Mouse (Mus musculus) liver (tissue): ENCODE data around the gene Cdh5.
"Not testable (repeated sequence)": the region's sequence is repeated elsewhere in the genome, so short reads cannot be mapped to it uniquely, and the experiment has no call there.

ENCODE experiments used
- DNase-seq: peaks from one replicate; pipeline ENCODE4 v3.0.0-alpha.2; 2020; ENCODE audit warnings: mixed read lengths

The Cdh5 gene

DNA sequence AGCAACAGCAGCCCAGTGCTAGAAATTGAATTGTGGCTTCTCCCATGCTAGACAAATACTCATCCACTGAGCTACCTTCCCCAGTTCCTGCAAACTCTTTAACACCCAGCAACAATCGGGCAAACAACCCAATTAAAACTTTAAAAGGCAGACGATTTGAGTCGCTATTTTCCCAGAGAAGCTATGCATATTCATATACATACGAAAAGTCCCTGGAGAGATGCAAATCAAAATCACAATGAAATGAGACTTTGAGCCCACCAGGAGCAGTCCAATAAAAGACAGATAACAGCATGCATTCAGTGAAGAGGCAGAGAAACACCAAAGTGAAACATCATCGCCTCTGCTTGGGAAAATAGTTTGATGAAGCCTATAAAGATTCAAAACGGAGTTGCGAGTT, 8.1 kb upstream of the Cdh5 start:
- no peak for DNase-seq

DNA sequence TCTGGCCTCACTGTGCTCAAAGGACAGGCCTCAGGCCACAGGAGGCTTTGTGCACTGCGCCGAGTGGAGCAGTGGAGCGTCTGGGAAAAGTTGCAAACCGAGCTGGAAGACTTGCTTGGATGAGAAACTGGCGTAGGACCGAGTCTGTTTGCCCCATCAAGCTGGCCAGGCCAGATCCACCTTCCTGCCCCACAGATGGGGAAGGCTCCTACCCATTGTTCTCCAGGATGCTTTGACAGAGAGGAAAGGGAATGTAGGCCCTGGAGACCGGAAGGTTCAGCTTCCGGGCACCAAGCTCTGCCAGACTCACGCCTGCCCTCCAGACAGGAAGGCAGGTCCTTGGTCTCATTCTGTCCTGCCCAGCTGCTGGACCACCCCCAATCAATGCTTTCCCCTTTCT, 5.8 kb upstream of the Cdh5 start:
- peak; percentile 7 for DNase-seq

DNA sequence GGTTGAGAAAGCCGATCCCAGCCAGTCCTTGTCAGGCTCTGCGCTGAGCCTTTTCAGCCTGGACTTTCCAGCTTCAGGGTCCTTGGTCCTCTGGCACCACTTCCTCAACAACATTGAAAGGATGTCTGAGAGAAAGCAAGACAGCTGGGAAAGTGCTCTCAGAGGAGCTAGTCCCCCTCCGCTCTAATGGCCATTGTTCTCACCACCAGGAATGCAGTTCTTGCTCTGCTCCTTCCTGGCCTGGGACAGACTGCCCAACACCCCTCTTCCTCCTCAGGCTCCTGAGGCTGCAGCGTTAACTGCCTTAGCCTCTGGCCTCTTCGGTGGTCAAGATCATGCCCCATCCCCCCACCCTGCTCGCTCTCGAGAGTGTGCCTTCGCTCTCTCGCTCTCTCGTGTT, 4.8 kb upstream of the Cdh5 start:
- no peak for DNase-seq

DNA sequence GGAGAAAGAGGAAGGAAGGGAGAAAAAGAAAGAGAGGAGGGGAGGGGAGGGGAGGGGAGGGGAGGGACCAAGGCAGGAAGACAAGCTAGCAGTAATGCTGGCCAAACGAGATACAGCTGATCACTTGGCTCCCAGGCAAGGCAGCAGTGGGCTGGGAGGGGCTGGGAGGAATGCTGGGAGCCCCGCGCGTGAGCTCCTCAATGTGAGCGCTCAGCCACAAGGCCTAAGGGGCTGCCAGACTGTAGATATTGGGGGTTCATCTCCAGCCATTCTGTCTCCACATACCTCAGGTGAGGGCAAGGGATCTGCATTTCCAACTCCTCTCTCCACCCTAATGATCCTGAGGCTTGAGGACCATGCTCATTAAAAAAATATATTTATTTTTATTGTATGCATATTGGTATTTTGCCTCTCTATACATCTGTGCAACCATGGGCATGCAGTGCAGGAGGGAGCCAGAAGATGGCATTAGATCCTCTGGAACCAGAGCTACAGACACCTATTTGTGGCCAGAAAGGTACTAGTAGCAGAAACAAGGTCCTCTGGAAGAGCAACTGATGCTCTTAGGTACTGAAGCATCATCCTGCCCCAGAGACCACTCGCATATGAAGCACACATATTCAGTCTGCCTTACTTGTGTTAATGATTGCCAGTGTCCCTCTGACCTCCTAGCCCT, 2.6 kb upstream of the Cdh5 start:
- DNase-seq, result peak; percentile 35

DNA sequence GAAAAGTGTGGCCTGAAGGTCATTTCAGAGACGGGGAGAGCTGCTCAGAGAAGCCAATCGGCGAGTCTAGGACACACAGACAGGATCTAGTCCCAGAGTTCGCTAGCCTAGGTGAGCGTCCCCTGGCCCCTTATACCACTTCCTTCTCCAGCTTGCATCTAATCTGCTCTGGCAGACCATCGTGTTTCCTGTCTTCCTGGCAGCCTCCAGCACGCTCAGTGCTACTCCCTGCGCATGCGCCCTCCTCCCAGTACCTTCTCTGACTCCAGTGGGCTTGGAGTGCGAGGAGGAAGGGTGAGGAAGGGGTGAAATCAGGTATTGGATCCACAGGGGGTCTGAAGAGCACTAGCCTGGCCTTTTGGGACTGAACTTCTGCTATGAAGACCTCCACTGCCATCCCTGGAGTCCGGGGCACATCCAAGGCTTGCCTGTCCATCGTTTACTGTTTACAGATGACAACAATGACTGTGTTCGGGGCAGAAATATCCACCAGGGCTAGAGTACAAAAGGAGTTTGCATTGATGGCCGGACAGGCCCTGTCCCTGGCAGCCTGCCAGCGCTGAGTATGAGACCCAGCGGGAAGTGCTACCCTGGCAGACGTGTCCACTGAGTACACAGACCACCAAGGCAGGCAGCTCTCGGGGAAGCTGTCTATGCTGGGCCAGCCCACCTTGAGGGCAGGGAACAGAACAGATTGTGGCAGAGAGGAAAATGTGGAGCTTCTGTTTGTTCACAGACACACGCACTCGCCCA, 1.9 kb upstream of the Cdh5 start:
- DNase-seq, result peak; percentile 59

DNA sequence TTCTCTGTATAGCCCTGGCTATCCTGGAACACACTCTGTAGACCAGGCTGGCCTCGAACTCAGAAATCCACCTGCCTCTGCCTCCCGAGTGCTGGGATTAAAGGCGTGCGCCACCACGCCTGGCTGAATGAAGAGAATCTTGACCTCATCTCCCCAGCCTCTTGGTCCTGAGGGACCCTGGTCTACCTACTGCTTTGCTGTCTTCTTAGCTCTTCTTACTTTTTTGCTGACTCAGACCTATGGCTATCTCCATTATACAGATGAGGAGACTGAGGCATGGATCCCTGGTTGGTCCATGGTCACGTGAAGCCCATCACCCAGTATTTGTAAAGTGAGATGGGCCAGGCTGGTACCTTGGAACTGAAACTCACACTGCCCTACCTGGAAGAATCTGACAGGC, 701 bp upstream of the Cdh5 start:
- DNase-seq, result not testable (repeated sequence)

DNA sequence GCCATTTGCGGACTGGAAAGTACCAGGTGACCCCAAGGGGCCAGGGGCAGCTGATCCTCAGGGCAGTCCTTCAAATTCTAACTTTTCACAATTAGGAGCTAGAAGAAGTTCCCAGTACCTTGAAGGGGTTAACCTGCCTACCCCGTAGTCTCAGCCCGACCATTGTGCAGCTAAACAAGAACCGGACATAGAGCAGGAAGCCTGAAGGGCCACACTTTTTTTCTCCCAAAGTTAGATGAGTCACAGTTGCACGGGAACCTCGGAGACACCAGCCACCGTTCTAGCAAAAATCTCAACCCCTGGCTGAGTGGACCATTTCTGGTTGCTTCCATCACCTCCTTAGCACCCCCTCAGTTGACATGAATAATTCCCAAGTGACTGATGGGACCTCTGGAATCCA, 2.0 kb downstream of the Cdh5 start:
- no peak for DNase-seq

DNA sequence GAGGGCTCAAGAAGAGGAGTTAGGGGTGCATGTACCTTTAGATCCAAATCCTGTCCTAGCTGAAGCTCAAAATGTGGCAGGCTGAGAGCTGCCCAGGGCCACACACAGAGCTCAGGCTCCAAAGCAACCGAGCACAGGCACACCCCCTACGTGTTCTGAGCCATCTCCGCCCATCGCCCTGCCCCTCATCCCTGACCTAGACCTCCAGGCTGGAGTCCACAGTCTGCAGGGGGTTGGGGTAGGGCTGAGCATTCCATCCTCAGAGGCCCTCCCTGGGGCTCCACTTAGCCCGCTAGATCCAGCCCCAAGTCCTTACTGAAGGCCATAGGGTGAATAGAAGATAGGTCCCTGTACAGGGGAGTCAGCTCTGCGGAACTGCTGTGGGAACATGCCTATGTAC, 4.3 kb downstream of the Cdh5 start:
- DNase-seq, result peak; percentile 6

DNA sequence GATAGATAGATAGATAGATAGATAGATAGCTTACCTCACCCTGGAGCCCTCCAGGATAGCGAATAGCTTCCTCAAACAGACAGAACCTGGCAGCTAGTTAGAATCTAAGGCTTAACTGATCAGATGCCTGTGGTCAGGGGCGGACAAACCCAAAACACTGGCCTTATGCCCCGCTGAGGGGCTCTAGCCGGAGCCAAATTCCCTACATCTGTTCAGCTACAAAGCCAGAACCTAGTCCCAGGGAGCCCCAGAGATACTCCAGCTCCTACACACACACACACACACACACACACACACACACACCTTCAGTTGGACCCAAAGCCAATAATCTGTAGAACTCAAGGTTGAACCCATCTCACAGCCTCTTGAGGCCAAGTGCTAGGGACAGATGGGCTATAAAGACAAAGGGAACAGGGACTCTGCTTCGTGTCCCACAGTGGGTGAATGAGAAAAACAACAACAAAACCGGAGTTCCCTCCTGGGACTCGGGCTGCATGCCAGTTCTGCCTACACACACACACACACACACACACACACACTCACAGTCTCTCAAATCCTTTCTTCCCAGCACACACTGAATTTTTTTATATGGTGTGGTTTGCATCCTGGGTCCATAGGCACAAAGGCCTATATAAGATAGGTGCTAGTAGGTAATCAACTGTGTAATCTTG, 5.0 kb downstream of the Cdh5 start:
- DNase-seq, result no peak

DNA sequence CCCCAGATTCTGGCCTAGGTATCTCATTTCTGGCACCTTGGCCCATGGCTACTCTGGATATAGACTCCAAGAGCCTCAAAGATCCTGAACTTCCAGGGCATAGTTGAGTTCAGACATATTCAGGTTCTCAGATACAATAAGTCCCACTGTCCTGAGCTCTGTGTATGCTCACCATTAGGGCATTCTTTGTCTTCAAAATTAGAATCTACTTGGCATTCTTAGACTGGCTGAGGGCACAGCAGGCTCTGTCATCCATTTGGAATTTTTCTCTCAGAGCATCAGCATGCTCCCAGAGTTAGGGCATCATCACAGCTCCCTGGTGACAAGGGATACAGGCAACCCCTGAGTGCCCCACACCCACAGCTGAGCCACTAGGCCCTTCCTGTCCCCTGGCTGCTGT, 5.7 kb downstream of the Cdh5 start:
- DNase-seq, result no peak

DNA sequence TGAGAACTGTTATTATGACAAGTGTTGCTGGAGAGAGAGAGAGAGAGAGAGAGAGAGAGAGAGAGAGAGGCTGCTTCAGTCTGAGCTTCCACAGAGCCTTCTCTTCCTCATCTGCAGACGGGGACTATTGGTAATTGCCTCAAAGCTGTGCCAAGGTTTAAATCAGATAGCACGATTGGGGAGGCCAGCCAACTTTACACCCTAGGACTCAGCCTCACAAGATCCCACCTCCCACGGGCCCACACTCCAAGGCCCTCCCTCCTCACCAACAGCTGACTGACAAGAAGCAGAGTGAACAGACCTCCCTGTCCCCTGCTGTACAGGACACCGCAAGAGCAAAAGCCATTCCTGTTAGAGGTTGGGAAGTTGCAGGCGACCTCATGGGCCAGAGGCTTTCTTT, 6.6 kb downstream of the Cdh5 start:
- DNase-seq, result no peak

DNA sequence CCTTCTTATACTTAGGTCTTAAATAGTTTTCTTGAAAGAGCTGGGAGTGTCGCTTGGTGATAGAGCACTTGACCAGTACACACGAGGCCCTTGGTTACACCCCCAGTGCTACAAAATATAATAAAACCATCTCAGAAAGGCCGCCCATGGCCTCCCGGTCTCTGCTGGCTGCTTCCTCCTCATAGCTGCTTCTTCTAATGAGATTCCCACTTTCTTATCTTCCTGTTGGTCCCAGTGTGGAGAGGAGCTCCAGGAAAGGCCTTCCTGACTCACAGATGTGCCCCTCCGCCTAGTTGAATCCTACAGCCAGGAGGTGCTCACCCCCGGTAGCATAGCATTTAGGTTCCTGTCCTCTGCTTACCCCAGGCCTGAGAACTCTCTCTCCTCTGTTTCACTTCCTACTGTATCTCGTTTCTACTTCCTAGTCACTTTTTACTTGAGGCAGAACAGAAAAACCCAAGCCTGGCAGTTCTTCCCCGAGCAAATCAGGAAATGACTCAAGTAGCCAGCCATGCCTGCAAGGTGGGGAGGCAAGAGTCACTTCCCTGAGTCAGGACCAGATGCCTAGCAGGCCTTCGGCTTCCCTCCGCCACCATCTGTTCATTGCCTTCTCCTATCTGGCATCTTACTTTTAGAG, 9.2 kb downstream of the Cdh5 start:
- no peak for DNase-seq

DNA sequence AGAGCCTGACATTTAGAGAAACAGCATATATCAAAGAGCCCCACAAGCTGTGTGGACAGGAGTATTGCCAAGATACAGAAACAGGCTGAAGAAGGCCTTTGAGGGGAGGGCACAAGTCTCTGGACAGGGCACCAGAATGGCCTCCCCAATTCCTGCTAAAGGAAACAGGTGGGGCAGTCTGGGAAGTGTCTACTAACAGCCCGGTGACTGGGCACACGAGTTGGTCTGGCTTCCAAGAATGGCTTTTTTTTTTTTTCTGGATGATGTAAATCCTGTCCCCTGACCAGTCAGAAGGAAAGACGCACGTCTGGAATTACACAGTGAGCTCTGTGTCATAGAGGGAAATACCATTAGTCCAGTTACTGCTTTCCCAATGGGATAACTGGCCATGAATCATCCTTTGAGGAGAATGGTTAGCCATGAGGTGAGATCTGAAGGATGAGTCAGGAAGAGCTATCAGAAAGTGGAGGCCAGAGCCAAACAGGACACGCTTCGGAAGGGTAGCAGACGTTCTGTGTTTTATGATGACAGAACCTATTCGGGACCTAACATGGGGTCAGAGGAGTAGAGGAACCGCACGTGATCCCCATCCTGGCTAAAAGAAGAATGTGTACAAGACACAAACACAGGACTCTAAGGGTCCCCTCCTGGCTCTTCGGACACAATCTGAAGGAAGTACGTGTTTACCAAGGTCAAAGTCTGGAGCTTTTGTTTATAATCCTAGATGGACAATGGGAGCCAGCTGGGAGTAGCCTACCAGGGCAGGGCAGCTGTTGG, 20.4 kb downstream of the Cdh5 start:
- DNase-seq, result no peak

DNA sequence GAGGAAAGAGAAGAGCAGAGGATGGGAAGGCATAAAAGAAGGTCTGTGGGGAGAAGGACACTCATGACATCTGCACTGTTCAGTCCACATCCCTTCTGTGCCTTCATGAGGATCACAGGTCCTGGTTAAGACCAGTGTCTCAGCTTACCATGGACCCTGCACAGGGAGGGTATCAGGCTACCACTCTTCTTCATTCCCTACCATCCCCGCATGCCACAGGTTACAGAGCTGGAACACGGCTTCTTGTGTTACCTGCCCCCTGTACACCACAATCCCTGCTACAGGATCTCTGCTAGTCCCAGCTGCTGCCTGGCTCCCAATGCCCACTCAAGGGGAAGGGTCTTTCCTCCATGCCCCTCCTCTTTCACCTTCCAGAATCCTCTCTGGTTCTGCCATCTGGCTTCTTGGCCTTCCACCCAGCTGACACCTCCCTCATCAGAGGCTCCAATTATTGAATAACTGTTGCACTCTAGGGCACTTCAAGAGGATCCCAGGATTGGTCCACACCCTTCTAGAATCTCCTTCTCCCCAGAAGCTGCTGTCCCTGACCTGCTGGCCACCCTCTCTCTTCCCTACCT, 21.7 kb downstream of the Cdh5 start:
- no peak for DNase-seq

DNA sequence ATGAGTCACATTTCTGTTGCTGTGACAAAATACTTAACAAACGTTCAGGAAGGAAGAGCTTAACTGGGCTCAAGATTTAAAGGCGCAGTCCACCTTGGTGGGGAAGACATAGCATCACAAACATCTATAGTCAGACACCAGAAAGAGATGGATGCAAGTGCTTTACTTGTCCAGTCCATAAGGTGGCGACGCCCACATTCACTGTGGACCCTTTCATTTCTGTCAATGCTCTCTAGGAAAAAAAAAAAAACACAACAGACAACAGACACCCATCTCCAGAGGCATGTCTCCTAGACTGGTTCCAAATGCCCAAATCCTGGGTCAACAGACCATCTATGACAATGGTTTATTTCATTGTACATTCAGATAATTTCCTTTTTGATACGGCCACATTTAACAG, 23.1 kb downstream of the Cdh5 start:
- no peak for DNase-seq

DNA sequence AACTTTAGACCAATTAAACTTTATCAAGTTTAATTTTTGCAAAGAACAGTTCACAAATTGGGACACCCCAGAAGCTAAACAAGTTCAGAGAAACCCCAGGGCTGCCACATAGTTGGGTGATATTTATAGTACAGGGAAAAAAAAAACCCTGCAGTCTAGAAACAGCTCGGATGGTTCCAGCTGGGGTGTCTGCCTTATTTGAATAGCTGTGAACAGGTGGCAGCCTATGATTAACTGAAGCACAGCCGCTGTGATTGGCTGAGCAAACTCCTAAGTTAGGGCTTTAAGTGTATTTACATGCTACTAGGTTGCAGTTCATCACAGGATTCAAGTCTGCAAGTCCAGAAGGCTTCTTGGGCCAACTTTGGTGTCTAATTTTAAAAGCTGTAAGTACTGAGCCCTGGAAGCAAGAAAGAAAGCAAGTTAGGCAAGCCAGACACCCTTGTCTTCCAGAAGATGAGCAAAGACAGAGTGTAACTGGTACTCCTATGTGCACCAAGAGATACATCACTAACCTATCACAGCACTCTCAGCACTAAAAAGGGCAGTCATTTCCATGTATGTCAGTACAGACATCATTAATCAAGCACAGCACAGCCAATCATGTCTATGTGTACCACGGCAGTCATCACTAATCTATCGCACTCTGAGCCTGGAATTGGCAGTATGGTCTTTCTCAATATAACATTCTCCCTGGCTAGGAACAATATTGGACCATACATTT, 25.9 kb downstream of the Cdh5 start:
- no peak for DNase-seq

DNA sequence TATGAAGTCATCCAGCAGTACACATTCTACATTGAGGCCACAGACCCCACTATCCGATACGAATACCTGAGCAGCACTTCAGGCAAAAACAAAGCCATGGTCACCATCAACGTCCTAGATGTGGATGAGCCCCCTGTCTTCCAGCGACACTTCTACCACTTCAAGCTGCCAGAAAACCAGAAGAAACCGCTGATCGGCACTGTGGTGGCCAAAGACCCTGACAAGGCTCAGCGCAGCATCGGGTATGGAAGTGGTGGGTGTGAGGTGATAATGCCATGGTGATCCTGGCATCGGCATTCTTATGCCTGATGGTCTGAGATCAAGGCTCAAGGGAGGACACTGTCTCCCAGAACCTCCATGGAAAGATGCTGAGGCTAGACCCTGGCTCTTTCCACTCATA, 29.5 kb downstream of the Cdh5 start:
- no peak for DNase-seq

DNA sequence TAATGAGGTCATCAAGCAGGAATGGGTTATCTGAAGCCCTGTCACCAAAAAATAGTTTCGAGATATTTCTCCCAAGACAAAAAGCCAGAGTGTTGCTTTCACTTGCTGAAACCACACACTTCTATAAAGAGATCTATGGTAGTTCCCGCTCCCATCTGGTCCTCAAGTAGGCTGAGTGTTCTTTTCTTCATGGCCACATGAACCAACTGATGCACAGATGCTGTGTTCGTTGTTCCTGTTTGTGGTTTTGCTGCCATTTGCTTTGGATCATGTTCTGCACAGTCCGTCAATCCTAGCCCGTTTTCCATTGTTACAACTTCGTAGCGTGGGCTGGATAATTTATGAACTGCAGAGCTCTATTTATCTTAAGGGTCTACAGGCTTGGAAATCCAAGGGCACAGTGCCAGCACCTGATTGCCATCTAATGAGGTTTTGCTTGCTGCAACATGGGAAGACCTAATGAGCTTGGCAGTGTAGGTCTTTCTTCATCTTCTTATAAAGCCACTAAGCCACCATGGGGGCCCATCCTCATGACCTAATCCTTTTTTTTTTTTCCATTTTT, 30.1 kb downstream of the Cdh5 start:
- DNase-seq, result no peak

DNA sequence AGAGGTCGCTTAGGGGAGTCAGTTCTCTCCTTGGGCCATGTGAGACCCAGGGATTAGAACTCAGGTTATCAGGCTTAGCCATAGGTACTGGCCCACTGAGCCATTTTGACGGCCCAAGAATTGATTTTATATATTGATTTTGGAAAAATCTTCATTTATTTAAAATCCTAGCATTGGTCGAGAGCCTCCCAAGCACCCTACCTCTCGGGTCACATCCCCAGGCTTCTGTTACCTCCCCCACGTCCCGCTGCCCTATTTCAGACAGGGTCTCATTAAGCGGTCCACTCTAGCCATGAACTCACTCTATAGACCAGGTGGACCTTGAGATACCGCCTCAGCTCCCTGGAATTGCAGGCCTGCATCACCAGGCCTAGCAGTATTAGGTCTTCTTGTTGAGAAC, 33.1 kb downstream of the Cdh5 start:
- DNase-seq, result no peak

DNA sequence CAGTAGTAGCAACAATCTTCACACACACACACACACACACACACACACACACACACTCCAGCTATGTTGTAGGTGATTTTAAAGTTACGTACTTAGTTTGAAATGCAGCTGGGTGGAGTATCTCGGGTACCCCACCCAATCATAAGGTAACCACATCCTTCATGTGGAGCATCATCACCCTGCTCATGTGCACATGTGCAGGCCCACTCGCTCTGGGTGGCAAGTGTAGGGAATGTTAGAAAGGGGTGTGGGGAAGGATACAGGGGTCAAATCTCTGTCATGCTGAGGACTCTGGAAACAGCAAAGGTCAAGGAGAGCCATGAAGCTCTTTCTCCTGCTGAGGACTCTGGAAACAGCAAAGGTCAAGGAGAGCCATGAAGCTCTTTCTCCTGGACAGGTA, 34.9 kb downstream of the Cdh5 start:
- no peak for DNase-seq

DNA sequence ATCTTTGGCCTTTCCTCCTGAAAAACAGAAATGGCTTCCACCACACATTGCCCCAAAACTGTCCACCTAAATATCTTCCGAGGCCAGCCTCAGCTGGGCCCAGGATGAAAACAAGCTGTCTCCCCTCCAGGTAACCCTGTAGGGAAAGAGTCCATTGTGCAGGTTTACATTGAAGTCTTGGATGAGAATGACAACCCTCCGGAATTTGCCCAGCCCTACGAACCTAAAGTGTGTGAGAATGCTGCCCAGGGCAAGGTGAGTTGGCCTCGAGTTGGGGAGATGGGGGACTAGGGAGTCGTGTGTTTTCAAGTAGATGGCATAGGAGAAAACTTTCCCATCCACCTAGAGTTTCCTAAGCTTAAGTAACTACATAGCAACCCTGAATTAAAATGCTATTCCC, 36.2 kb downstream of the Cdh5 start:
- DNase-seq, result no peak

DNA sequence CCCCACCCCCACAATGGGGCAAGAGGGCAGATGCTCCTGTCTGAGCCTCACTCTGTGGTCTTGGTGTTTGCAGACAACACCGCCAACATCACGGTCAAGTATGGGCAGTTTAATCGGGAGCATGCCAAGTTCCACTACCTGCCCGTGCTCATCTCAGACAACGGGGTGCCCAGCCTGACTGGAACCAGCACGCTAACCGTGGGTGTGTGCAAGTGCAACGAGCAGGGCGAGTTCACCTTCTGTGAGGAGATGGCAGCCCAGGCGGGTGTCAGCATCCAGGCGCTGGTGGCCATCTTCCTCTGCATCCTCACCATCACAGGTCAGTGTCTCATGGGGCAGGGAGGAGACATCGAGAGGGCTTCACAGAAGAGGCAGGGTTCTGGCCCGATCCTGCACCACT, 39.2 kb downstream of the Cdh5 start:
- DNase-seq, result no peak
